Mouse (Mus musculus) adrenal gland, postnatal 25 days (tissue): ENCODE data around the gene Cirbp. TPM values are rescaled to one million over a fixed set of nuclear protein-coding genes. Genes with fewer than 3 reads are reported as not detected.

Source experiments
- DNase-seq: peaks from one replicate; pipeline ENCODE4 v3.0.0; 2021; ENCODE audit warnings: mixed read lengths
- long read RNA-seq: library from polyadenylated mRNA; stranded (forward); transcript quantifications from one replicate; pipeline ENCODE4 v2.0.0, GENCODE M21; 2021
- total RNA-seq: library from RNA; stranded (reverse); gene quantifications from 2 replicates; pipeline ENCODE4 v1.2.3, GENCODE M21; 2021

Cirbp gene
- total RNA-seq: 49.9 and 142 TPM in 2 replicates
- long read RNA-seq, transcript Cirbp-202 (7 exons, 1,321 nt): major isoform, 48 of 79 reads
- long read RNA-seq, transcript Cirbp-204 (6 exons, 912 nt): minor isoform, 11 of 79 reads
- long read RNA-seq, partial matches to known transcripts: 8 of 79 reads
- long read RNA-seq, other reads (novel, unspliced or antisense): 9 of 79 reads

DNA sequence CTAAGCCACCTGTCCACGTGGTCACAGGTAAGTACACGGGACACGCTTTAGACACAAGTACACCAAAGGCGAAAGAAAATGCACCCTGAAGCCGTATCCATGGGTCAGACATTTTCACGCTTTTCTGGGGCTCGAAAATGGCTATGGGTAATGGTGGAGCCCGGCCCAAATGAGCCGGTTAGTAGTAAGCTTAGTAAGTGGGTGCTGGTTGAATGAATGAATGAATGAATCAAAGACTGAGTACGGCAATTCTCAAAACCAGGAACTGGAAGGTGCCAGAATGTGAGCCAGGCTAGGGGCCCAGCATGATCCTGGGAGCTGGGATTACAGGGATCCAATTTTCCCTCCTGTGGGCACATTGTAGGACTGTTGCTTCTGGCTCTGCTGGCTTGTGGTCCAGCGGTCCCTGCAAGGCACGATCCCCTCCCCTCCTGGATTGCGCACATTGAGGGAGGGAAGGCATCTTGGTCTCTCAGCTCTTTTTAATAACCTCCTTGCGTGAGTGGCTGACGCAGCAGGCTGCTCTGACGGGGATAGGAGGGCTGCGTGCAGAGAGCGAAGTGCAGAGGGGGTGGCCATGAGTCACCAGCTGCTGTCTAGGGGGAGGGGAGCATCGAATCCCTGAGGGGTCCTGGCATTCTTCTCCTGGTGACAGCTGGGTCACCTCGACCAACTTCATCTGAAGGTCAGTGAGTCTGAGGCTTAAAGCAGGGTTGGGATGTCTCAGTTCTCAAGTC is at the start of gene Cirbp:
Gene Cirbp (plus strand): TSS at position 594 of the 737 bp plus-strand sequence.
- DNase-seq: peak; percentile 59

DNA sequence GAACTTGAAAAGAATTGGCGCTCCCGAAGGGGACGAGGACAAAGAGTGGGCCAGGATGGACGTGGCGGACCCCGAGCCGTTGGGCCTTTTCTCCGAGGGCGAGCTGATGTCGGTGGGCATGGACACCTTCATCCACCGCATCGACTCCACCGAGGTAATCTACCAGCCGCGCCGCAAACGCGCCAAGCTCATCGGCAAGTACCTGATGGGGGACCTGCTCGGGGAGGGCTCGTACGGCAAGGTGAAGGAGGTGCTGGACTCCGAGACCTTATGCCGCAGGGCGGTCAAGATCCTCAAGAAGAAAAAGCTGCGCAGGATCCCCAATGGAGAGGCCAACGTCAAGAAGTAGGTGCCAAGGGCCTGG is 49.2 kb upstream of the Cirbp start:
- DNase-seq: no peak

DNA sequence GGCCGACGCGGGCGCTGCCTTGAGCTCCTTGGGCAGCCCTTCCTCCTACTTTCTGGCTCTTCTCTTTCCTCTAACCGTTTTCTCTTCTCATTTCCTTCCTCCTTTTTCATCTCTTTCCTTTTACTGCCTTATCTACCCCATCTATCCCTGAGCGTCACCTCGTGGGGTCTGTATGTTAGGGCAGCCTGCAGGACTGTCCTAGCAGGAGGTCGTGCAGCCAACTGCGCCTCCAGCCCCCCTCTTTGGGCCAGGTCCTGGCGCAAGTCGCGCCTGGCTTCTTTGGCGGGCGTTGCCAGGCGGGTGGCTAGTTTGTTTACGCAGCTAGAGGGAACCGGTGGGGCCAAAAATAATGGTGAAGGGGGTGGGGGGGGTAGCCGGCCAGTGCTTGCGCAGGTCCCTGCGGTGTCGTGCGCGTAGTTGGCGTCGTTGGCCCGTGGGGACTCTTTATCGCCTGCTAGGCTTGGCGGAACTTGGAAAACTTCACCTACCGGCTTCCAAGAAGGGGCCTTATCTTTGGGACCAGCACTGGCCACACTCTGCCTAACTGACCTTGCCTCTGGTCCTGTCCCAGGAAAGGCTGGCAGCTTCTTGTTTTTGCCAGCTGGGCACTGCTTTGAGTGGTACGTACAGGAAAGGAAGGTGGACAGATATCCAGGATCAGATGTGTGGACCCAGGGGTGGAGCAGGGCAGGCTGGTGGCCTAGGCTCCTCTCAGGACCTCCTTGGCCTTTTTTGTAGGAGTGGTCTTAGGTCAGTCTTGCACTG is 48.7 kb upstream of the Cirbp start:
- DNase-seq: peak; percentile 56

DNA sequence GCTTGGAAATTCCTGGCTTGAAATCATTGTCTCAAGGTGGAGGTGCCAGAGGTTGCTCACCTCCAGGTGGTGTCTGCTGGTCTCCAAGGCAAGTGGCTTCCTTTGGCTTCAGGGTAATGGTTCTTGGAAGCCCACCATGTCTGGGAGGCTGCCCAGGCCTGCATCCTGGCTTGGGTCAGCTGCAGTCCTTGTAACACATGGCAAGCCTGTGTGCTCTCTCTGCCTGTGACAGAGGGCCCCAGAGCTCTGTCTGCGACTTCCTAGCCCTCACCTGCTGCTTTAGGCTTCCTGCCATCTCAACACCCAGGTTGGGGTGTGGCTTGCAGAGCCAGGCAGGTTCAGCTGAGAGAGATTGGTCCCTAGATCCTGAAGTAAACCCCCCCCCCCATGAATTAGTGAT is 48.0 kb upstream of the Cirbp start:
- no peak for DNase-seq

DNA sequence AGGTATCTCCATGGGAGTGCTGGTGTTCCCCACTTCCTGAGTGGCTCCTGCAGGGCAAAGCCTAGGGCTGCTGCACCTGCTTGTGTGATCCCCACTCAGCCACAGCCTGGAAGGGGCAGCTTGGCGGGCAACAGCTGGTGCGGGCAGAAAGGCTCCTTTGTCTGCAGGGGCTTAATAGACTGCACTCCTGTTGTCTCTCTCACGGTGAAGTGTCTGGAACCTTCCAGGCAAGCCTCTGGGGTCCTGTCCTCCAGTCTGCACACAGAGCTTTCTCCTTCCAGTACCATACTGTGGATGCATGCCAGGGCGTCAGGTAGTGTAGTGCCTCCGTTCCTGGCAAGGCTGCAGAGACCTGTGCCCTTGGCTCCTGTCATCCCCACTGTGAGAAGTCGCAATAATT is 47.2 kb upstream of the Cirbp start:
- DNase-seq: no peak

DNA sequence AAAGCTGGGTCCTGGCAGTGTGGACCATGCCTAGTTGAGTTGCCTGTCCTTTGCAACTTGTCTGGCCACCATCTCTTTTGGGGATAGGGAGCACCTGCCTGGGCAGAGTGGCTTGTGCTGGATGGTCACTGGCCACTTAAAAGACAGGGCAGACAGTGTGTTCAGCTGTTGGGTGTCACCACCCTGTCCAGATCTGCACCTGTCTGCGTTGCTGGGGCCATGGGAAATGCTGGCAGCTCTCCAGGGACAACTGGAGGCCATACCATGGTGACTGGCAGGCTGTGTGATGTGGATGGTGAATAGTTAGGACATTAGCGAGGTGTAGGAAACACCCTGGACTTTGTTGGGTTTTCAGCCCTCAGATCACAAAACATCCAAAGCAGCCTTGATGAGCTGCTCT is 45.6 kb upstream of the Cirbp start:
- DNase-seq: no peak

DNA sequence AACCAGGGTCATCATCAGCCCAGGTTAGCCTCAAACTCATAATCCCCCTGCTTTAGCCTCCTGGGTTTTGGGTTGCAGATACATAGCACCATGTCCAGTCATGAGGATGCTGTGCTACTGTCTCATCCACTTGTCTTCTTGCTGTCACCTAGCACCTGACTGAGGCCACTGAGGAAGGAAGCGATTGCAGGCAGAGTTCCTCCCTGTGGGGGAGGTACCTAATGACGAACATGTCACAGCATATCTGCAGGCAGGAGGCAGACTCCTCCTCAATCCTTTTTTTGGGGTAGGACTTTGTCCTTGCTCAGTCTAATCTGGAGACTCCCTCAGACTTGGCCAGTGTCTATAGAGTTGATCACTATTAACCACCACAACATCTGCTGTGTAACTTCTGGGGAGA is 44.1 kb upstream of the Cirbp start:
- no peak for DNase-seq

DNA sequence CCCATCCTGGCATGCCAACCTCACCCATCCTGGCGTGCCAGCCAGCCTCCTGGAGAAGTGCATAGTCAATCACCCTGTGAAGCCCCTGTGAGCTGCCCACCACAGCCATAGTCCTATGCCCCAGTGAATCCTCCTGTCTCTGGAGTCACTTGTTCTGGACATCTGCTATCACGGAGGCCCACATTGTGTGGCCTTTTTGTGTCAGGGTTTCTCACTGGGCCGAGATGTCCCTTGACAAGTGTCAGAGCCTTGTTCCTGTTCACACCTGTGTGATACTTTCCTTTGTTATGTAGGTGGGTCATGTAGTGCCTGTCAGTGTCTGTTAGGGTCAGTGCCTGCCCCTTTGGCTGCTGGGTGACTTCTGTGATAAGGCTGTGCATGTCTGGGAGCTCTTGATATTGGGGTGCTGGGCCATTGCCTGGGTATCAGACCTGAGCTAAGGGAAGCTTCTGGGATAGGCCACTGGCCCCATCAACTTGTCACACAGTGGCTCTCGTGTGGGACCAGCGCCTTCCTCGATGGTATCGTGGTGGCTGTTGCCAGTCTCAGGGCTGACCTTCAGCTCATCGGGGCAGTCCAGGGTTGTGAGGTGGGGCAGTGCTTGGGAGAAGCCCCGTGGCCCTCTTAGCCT is 41.7 kb upstream of the Cirbp start:
- DNase-seq: no peak

DNA sequence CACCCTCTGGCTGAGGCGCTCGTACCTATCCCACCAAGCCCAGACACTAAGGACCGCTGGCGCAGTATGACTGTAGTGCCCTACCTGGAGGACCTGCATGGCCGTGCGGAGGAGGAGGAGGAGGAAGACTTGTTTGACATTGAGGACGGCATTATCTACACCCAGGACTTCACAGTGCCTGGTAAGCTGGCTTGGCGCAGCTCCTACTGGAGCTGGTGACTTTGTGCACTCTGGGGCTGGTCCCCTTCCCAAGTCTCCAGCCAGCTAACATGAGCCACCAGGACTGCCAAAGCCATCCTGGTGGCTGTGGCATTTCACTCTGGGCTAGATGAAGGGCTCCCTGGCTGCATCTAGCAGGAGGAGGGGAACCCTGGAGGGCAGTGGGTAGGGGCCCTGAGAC is 37.9 kb upstream of the Cirbp start:
- no peak for DNase-seq

DNA sequence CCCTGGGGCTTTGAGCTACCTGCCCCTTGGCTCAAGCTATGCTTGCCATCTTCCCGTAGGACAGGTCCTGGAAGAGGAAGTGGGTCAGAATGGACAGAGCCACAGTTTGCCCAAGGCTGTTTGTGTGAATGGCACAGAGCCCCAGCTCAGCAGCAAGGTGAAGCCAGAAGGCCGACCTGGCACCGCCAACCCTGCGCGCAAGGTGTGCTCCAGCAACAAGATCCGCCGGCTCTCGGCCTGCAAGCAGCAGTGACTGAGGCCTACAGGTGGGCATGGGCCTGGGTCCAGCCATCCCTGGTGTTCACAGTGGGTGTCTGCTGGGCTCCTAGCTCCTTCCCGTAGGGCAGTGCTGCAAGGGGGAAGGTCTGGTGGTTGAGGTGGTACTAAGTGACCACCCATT is 35.9 kb upstream of the Cirbp start:
- no peak for DNase-seq

DNA sequence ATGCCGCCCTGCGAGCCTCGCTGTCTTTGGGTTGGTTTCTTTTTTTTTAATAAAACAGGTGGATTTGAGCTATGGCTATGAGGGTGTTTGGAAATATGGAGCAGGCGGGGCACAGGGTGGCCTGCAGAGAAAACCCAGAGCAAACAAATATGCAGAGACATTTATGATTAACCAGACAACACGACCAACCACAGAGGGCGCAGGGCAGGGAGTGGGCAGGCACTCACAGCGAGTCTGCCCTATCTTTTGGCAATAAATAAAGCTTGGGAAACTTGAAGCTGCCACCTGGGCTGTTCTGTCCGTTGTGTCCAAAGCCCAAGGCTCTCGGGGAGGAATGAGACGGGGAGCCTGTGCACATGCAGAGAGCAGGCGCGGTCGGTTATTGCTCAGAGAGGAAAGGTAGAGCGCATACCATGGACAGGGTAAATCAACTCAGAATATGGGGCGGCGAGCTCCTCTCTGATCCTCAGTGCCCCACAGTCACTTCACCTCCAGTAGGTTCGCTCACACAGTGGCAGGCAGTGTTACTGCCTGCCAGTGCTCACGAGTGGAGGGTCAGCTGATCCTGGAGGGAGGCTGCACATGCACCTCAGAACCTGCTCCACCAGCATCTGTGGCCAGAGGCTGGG is 35.3 kb upstream of the Cirbp start:
- no peak for DNase-seq

DNA sequence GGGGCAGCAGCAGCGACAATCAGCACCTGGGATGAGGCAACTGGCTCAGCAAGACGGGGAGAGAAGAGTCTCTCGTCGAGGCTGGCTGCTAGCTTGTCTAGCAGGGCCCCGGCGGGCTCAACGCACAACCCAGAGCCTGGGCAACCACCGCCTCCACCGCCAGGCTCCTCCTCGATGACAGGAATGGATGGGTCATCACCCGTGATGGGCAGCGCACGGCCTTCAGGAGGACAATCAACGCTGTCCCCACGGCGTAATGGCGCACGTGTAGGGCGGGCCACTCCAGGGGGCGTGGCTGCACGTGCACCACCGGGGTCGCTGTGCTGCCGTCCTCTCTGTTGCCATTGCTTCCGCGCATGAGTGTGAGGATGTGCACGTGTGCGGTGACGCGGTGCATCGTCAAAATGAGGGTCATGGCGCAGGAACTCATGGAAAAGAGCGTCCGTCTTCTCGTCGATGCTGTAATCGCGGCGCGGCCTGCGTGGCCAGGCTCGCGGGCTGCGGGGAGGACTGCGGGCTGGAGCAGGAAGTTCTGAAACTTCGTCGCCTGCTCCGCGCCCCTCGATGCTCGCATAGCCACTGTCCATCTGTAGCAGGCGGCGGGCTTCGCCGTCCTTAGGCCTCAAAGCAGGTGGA is 34.4 kb upstream of the Cirbp start:
- peak; percentile 71 for DNase-seq

DNA sequence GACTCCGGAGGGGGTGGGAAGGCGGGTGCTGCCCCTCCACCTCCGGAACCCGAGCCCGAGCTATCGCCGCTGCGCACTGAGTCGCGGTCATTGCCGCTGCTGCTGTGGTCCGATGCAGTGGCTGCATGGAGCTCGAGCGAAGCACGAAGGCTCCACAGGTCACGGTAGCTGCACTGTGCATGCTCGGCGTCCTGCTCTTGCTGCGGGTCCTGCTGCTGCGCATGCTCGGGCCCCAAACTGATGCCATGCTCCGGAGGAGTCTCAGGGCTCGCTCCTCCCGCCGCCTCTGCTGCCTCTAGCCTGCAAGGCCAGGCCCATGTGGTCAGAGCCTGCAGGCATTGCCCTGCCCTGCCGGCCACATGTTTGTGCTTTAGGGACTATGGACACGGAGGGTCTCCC is 33.8 kb upstream of the Cirbp start:
- DNase-seq: no peak

DNA sequence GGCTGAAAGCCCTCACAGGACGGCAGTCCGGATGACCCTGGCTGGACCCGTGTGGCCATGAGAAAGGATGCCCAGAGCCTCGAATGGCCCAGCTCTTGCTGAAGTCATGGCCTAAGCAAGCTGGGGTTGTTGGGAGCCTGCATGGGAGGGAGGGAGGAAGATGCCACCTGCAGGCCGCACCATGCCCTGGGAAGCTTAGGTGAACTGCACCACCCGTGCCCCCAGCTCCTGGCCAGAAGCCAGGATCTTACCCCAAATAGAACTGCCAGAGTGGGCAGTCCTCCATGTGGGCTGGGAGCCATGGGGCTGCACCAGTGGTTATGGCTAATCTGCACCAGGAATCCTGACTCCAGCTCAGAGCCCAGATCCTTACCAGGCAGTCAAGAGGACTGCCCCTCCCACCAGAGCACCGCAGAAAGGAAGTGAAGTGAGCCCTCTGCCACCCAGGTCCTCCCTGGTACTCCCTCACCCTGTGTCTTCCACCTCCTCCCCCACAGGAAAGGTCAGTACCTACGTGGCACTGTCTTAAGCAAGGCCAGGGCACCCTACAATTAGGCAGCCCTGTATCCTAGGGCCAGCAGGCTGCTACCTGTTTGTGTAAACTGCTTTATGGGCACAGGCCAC is 32.4 kb upstream of the Cirbp start:
- DNase-seq: no peak

DNA sequence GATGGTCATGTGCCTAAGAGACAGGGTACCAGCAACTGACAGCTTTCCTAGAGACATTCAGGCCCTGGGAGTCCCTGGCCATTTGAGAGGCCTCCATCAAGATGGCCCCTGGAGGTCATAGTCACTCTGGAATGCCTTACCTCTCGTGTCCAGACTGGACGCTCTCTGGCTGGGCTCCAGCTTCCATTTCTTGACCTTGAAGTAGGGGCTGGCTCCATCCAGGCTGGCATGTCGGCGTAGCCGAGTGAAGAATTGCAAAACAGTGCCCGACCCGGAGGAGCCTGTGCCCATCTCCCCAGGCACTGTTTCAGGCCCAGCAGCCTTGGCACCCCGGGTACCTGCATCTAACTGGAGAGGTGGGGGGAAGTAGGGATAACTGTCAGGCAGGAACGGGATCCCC is 31.4 kb upstream of the Cirbp start:
- no peak for DNase-seq

DNA sequence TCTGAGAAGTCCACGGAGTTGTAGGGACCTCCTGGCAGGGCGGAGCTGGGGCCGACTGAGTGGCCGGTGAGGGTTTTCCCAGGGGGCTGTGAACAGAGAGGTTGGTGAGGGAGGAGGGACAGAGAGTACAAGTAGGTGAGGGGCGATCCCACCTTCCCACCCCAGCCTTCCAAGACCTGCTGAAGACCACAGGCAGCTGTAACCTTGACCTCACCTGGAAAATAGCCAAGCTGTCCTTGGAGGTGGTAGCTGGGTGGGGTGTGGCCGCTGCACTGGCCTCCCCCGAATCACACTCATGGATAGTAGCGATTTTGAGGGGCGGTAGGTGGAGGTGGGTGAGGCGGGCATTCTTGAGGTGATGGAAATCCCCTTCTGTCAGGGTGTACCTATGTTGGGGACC is 30.6 kb upstream of the Cirbp start:
- no peak for DNase-seq

DNA sequence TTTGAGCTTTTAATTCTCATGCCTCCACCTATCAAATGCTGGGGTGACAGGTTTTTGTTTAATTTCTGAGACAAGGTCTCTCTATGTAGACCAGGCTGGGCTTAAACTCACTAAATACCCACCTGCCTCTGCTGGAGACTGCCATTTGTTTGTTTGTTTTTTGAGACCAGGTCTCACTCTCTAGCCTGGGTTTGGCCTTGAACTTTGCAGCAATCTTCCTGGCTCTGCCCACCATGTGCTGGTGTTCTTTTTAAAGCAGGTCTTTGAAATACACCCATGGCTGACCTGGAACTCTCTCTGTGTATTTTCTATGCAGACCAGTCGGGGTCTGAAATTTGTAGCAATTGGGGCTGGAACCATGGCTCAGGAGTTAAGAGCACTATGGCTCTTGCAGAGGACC is 30.1 kb upstream of the Cirbp start:
- DNase-seq: no peak

DNA sequence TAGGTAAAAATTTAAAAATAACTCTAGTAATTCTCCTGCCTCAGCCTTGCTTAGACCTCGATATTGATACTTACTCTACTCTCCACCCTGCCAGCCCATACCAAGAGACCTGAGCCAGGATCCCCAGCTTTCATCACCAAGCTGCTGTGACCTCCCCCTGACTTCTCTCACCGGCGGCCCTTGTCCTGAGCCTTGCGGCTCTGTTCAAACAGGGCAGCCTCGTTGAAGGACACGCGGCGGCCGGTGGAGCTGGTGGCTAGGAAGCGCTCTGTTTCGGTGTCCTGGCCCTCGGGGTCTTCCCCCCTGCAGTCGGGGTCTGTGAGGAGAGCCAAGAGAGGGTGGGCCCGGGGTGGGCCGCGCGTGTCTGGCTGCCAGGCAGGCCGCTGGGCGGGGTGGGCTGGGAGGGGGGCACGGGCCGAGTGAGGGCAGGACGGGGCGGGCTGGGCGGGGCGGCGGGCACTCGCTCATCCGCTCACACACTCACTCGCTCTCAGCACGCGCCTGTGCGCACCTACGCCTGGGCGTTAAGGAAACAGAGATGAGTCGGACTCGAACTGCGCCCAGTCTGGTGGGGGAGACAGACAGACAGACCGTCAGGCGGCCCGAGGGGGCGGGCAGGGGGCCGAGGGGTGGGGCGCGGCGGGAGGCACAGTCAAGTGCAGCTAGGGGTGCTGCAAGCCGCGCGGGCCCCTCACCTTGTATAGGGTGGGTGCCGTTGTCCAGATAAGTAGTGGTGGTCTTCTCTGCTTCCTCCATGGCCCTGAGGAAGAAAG is 29.4 kb upstream of the Cirbp start:
- DNase-seq: no peak

DNA sequence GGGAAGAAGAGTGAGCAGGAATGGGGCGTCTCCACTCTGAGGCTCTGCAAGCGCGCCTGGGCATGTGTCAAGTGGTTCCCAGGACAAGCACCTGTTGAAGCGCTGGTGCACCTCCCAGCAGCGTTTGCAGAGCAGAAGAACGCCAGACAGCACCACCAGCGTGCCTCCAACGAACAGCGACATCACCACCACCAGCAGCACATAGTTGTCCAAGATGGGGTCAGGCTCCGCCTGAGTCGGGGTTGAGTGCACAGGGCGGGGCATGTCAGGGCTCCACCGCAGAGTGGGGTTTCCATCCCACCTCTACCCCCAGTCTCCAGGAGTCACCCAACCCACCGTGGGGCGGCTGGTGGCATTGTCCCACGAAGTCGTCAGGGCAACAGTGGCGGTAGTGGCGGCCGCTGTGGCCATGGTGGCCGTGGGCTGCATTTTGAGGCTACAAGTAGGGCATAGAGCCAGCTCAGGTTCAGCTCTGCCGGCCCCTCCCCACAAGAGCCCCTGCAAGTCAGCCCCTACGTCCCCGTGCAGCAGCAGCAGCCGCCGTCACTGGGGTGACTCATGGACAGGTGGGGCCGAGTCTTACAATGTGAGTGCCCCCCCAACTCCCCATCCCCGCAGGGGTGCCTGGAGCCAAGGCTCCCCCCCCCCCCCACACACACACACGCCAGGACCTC is 28.7 kb upstream of the Cirbp start:
- no peak for DNase-seq
